Mouse (Mus musculus) liver, adult 2 months (tissue): Measurements from ENCODE around the gene Slc2a13.

ENCODE experiments used
- CTCF ChIP-seq: fragments of 200-500 bp; IDR thresholded peaks from 2 replicates; pipeline ENCODE4 v1.5.1; 2011; ENCODE audit warnings: low read depth, low read length, control low read depth
- POLR2A ChIP-seq: fragments of 200-500 bp; IDR thresholded peaks from 2 replicates; pipeline ENCODE4 v1.6.1; 2011; ENCODE audit warnings: low read length, control low read depth; ENCODE audit not compliant: insufficient read depth; ENCODE audit errors: extremely low read depth

DNA sequence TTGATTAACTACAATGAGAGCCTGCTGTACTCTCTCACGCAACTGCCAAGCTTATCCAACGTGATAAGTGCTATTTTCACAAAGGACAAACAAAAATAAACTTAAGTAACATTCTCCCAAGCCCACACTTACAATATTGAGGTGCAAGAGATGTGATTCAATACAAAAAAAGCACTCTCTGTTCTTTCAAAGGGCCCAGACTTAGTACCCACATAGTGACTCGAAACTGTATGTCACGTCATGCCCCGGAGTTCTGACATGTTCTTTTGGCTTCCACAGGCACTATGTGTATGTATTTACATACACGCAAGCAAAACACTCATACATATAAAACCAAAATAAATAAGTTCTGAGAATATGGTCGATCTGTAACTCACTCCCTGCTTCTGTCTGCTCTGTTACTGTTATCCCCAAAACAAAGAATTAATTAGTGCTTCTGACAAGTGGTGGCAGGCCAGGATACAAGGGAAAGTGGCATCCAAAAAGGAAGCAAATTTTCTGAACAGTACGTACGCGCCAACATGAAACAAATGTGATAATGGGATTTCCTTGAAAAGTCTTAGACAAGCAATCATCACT is 109.1 kb downstream of the Slc2a13 start:
- TF ChIP-seq POLR2A = no peak
- TF ChIP-seq CTCF = no peak
